Mouse (Mus musculus) neural tube, embryonic 13.5 days (tissue): ENCODE measurements around the gene Nr2f1. TPM values are rescaled to one million over a fixed set of nuclear protein-coding genes. Genes with fewer than 3 reads are reported as not detected.

Experiments
- polyA plus RNA-seq: library from polyadenylated mRNA; unstranded; fragments of >200 nt; fragmentation: Nextera tagmentation; extraction: Ambion mirVana; gene quantifications from 2 replicates; pipeline ENCODE4 v1.2.1, GENCODE M21; 2015

Nr2f1 gene
- polyA plus RNA-seq, 1 experiment from 2014 or later: 46.8 TPM

Other genes with a start within 250 kb of the Nr2f1 start
- 0.50 and 0.56 TPM in 2 replicates for gene Pou5f2, start 174.9 kb downstream of the Nr2f1 start, polyA plus RNA-seq